Mouse (Mus musculus) megakaryocyte, adult 5-6 weeks (primary cell): Measurements from ENCODE around the gene Stx18. TPM values are rescaled to one million over a fixed set of nuclear protein-coding genes. Genes with fewer than 3 reads are reported as not detected.

Source experiments
- ATAC-seq: 2 replicates; pipeline ENCODE4 v1.8.0; 2016; ENCODE audit warnings: mild to moderate bottlenecking, inconsistent platforms; ENCODE audit not compliant: poor library complexity, severe bottlenecking
- total RNA-seq, 2 experiments: library from RNA; stranded (forward) in 1 of 2; stranded (reverse) in 1 of 2; fragments of 153-499, 151-499 nt in 1 of 2; fragments of 221-1000, 200-1000 nt in 1 of 2; gene quantifications; 2 replicates each; pipeline versions ENCODE4 v1.2.3 to v1.2.4; 2015 to 2017

Stx18 gene
- total RNA-seq, 2 experiments from 2014 or later = 22.8 to 49.0 TPM

GRCm38 (mm10) chr5:38078575-38078974, 40.0 kb downstream of the Stx18 start:
- ATAC-seq = no peak

GRCm38 (mm10) chr5:38080472-38080871, 41.9 kb downstream of the Stx18 start:
- ATAC-seq = no peak

- no peak for ATAC-seq
These were observed 44.0 kb downstream of the Stx18 start for GRCm38 (mm10) chr5:38082589-38082988.

- ATAC-seq = no peak
These were observed 44.8 kb downstream of the Stx18 start for GRCm38 (mm10) chr5:38083362-38083761.

- no peak for ATAC-seq
These were observed 46.1 kb downstream of the Stx18 start for GRCm38 (mm10) chr5:38084616-38085015.

- peak; percentile 68 for ATAC-seq
These were observed 47.2 kb downstream of the Stx18 start for GRCm38 (mm10) chr5:38085561-38086392.

- ATAC-seq = no peak
These were observed 51.6 kb downstream of the Stx18 start for GRCm38 (mm10) chr5:38090111-38090510.

- ATAC-seq = no peak
These were observed 52.0 kb downstream of the Stx18 start for GRCm38 (mm10) chr5:38090581-38090980.

- ATAC-seq = peak; percentile 81
These were observed 52.8 kb downstream of the Stx18 start for GRCm38 (mm10) chr5:38091046-38091965.

- ATAC-seq = 0 out of 2 replicates have a peak, but pooled peaks have one; percentile 21
These were observed 53.4 kb downstream of the Stx18 start for GRCm38 (mm10) chr5:38091966-38092304.

GRCm38 (mm10) chr5:38094331-38094730, 55.8 kb downstream of the Stx18 start:
- no peak for ATAC-seq

GRCm38 (mm10) chr5:38097501-38098093, 59.1 kb downstream of the Stx18 start:
- ATAC-seq = no peak

- no peak for ATAC-seq
These were observed 60.7 kb downstream of the Stx18 start for GRCm38 (mm10) chr5:38099139-38099676.

- no peak for ATAC-seq
These were observed 64.4 kb downstream of the Stx18 start for GRCm38 (mm10) chr5:38102945-38103344.

- no peak for ATAC-seq
These were observed 67.6 kb downstream of the Stx18 start for GRCm38 (mm10) chr5:38106080-38106697.

- ATAC-seq = no peak
These were observed 68.3 kb downstream of the Stx18 start for GRCm38 (mm10) chr5:38106807-38107206.

- no peak for ATAC-seq
These were observed 76.0 kb downstream of the Stx18 start for GRCm38 (mm10) chr5:38114526-38114925.

GRCm38 (mm10) chr5:38117056-38117455, 78.5 kb downstream of the Stx18 start:
- no peak for ATAC-seq

- no peak for ATAC-seq
These were observed 80.7 kb downstream of the Stx18 start for GRCm38 (mm10) chr5:38119268-38119667.

- no peak for ATAC-seq
These were observed 83.2 kb downstream of the Stx18 start for GRCm38 (mm10) chr5:38121699-38122098.
